Mouse (Mus musculus) spleen, adult 18-20 months (tissue): ENCODE data around the gene Ppm1m.

Experiments used
- DNase-seq, 2 experiments: peaks; one replicate each; pipeline ENCODE4 v3.0.0; 2022; ENCODE audit warnings: mixed read lengths in 2 of 2

The Ppm1m gene

DNA sequence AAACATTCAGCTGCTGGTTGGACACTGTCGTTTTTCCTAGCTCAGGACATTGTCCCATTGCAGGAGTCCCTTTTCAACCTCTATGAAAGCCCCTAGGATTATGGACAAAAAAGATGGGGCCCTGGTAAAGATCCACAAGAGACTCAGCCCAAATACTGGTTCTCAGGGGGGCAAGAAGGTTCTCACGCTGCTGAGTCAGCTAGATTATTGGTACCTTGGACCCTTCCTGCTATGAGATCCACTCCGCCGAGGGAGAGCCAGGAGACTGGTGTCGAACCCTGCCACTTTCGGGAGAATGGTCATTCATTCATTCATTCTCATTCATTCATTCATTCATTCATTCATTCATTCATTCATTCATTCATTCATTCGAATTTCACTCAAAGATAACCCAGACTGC, 17.4 kb upstream of the Ppm1m start:
- DNase-seq, result no peak

DNA sequence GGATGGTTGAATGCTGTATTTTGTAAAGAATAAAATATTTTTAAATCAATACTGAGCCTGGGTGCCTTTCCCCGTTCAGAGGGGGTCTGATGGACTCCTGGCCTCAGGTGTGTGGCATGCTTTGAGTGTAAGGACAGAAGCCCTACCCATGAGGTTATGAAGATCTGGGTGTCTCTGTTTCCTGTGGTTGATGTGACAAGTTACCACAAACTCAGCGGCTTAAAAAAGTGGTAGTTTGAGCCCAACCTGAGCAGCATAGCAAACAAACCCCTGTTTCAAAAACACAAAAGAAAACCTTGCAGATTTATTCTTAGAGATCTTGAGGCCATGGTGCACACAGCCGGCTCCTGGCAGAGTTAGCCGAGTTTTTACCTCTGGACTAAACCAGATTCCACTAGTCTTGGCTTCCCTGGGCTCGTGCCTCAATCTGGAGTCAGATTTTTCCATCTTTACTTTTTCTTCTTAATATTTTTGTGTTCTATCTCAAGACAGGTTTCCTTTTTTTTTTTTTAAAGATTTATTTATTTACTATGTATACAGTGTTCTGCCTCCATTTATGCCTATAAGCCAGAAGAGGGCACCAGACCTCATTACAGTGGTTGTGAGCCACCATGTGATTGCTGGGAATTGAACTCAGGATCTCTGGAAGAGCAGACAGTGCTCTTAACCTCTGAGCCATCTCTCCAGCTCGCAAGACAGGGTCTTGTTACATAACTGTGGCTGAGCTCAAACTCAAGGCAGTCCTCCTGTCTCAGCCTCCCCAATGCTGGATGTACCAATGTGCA, 16.0 kb upstream of the Ppm1m start:
- no peak for DNase-seq

- no peak for DNase-seq
Measured at GRCm38 (mm10) chr9:106212594-106212981, 13.0 kb upstream of the Ppm1m start.

- DNase-seq, result peak; percentile 77 to 84
Measured at GRCm38 (mm10) chr9:106211680-106212593, 12.4 kb upstream of the Ppm1m start.

GRCm38 (mm10) chr9:106210853-106211609, 11.5 kb upstream of the Ppm1m start:
- no peak for DNase-seq

GRCm38 (mm10) chr9:106209954-106210353, 10.4 kb upstream of the Ppm1m start:
- DNase-seq, result no peak

- DNase-seq, result no peak
Measured at GRCm38 (mm10) chr9:106208181-106208580, 8.6 kb upstream of the Ppm1m start.

- DNase-seq, result no peak
Measured at GRCm38 (mm10) chr9:106206515-106206914, 7.0 kb upstream of the Ppm1m start.

- no peak for DNase-seq
Measured at GRCm38 (mm10) chr9:106205713-106206290, 6.3 kb upstream of the Ppm1m start.

DNA sequence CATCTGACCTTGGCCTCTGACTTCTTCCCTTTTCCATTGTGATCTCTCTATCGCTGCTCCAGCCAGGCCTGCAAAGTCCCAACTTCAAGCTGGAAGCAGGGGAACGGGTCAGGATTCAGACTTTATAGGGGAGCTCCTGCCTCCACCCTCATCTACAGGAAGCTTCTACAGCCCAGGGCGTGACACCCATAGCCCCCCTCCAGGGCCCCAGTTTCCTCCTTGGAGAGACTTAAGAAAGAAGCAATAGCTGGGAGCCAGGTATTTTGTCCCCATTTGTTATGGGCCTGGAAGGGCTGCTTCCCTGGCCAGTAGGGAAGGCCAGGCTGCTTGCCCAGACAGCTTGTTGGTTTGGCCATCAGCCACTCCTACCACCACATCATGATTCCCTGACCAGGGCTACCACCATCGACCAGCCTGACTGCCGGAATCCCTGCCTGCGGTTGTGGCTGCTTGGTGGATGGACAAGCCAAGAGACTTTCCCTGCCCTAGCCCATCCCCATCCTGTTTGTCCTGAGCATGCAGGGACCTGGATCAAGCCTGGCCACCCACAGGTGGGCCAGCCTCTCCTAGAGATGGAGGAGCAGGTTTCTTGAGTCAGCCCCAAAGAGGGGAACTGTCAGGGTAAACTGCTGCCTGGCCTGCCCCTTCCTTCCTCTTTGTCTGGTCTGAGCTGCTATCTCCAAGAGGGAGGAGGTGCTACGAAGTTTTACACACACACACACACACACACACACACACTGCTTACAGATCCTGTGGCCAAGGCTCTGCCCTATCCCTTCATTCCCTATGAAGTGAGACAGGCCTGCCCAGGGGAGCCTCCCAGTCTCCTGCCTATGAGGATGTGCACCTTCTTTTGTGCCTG, 4.7 kb upstream of the Ppm1m start:
- no peak for DNase-seq

DNA sequence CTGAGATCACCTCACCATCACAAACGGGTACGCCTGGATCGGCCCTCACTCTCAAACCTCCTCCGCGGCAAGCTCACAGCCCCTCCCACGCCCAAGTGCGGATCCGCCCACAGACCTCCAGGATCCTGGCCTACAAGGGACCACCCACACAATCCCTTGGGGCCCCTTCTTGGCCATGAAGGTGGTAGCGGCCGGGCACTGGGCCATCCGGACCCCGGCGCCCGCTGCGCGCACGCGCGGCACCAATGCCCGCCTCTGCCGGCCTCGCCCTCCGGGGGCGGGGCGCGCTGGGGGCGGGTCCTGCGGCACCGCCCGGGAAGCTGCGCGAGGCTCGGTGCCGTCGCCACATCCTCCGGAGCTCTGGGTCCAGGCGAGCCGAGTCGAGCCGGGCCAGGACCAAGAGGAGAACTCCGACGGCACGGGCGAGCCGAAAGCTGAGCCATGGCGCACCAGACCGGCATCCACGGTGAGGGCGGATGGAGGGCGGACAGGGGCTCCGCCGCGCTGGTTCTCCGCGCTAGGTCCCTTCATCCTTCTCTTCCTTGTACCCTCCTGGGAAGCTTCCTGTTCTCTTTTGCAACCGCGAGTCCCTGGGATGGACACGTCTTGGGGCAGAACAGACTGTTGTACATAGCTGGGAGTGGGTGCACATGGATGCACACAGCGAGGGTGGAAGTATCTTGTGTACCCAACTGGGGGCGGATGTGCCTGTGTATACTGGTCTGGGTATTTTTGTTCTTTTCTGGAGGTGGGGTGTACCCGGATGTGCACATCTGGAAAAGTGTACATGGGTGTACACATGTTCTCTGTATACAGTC, 3.5 kb upstream of the Ppm1m start, which contains the start of gene Twf2:
Gene Twf2, plus strand, starts transcription at position 290 of the 818 bp plus-strand sequence.
- peak; percentile 88 to 92 for DNase-seq

DNA sequence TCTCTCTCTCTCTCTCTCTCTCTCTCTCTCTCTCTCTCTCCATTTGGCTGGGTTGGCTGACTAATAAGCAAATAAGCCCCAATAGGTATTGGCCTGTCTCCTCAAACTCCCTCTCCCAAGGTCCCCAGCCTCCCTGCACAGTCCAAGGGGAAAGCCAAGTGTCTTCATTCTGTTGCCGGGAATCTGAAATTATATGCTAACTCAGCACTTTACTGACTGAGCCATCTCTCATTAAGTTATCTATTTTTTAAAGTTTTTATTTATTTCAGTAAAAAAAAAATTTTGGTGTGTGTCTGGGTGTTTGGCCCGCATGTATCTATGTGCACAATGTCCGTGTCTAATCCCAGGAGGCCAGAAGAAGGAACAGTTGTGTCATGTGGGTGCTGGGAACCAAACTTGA, 2.3 kb upstream of the Ppm1m start:
- DNase-seq, result no peak

DNA sequence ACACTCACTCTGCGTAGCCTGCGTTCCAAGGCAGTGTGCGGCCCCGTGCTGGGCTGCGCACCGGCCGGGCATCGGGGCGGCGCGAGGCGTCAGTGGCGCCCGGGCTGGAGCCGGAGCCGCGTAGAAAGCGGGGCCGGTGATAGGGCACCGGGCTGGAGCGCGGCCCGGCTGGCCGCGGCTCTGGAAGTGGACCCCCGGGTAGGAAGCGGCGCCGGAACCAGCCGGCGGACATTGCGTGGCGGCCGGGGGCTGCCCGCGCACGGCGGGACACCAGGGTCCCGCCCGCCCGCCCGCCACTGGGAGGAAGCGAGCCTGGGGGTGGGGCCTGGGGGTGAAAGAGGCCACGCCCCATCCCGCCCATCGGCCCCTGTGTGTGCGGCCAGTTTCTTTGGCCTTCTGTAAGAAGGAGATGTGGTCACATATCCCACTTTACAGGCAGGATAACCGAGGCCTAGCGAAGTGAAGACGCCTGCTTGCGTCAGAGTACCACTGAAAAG, 536 bp downstream of the Ppm1m start:
- DNase-seq, result peak; percentile 73 to 89

DNA sequence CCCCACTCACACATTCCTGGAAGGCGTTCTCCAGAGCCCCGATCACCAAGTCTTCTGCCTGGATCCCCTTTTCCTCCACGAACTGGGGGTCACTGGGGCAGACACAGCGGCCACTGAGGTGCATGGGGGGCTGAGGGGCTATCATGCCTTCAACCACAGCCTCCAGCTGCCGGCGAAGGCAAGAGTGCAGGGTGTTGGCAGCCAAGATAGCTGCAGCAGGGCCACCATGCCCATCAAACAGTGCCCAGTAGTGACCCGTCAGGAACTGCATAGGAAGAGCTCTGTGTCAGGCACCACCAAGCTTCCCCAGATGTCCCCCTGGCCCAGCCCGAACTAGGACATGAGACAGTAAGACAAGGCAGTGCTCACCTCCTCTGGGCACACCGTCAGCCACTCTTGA, 1.8 kb downstream of the Ppm1m start:
- DNase-seq, result no peak

DNA sequence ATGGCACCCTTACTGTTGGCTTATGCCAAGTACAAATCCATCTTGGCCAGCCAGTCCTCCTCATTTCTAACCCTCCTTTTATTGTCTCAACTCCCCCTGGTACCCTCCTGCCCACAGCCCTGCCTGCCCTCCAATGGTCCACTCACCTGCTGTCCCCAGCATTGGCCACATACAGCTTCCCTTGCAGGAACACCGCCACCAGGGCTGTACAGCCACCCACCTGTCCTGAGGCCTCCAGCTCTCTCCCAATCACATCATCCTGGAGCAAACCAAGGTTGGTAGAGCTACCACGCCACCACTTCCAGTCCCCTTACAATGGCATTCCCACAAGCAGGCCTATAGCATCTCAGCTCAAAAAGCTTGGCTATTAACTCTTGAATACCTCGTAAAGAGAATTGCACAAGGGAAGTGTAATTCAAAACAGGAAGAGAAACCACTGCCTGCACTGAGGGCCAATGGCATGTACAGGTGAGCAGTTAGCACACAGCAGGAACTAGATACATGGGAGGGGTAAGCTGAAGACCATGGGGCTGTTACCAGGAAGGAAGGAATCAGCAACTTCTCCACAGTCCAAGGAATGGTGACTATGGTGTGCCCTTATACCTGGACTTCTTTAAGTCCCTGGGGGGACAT, 2.3 kb downstream of the Ppm1m start:
- DNase-seq, result no peak

- DNase-seq, result no peak
Measured at GRCm38 (mm10) chr9:106195693-106196092, 3.9 kb downstream of the Ppm1m start.

- no peak for DNase-seq
Measured at GRCm38 (mm10) chr9:106193930-106194807, 5.4 kb downstream of the Ppm1m start.

DNA sequence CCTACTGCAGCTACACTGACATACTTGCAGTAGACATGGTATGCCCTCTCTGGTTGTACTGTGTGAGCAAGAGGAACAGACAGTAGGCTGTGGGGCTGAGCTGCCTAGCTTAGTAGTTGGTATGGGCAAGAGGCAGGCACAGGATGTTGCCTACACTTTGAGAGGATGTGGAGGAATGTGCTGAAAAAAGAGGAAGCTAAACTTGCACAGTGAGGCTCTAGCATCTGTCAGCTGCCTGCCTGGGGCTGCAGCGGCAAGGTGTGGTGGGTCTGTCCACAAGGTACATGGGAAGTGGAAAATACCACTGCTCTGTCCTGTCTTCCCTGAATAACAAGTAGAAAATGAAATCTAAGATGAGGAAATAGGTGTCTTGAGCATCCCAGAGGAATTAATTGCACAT, 6.5 kb downstream of the Ppm1m start:
- peak in 1 of 2 experiments; percentile 40 for DNase-seq

GRCm38 (mm10) chr9:106192024-106192423, 7.5 kb downstream of the Ppm1m start:
- DNase-seq, result no peak
